Comparison of ENCODE assay signal across 10 mouse cellular contexts in the genomic region with DNA sequence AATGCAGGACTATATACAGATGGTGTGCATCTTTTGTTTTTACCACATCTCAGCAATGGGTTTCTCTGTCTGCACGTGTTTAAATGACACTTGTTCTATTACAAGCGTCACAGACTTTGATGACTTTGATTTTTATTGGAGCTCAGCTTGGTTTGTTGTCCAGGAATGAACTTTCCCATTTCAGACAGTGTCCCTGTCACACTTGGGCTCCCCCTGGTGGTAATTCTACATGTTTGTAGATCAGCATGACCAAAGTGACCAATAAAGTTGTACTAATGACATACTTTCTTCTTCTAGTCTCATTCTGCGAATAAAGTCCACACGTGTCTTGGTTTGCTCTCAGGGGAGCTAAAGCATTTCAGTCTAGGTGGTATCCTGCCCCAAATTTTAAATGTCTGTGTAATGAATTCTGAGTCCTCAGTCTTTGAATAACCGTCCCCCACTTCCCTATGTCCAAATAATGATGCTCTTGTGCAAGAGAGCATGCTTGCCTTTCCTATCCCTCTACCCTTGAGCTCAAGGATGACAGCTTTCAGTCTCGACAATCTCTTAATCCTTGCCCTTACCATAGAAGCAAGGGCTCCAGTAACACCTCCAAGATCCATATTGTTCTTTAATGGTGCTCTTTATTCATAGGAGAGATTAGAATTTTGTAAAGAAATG. TPM values are rescaled to one million over a fixed set of nuclear protein-coding genes. Genes with fewer than 3 reads are reported as not detected.
DNase-seq lines count a peak whose midpoint lies in the region; ATAC-seq and TF ChIP-seq lines count a peak whose summit lies in the region.
"Had no signal": no experiment of that assay in that cellular context is flagged by ENCODE, and none has a peak within 500 bp of the region (broad histone marks: within the 10 kb centered on the region; RNA-seq: fewer than 3 reads in every experiment).

No protein-coding gene starts in this region.

- no peaks in the 10 kb centered on the region for H3K9me3 ChIP-seq in forebrain, embryonic 13.5 days (replicated peaks)
- no peaks in the 10 kb centered on the region; the same call in 1 of the 2 replicates for H3K9me3 ChIP-seq in forebrain, embryonic 11.5 days (ENCODE audit: control insufficient read depth, low read length)
- no peaks in the 10 kb centered on the region for H3K9me3 ChIP-seq in midbrain, embryonic 11.5 days (ENCODE audit: control insufficient read depth, low read length)
- no peaks in the 10 kb centered on the region for H3K9me3 ChIP-seq in midbrain, embryonic 16.5 days (replicated peaks; ENCODE audit: control insufficient read depth, low read length, poor library complexity, severe bottlenecking)
- H3K9me3 ChIP-seq in liver, postnatal 0 days (ENCODE audit: low read length), result no peaks in the 10 kb centered on the region
- no peaks in the 10 kb centered on the region for H3K9me3 ChIP-seq in stomach, postnatal 0 days (ENCODE audit: control insufficient read depth, low read length)

- TF ChIP-seq POLR2A in brain, embryonic 14.5 days (IDR thresholded peaks at IDR 0.05; ENCODE audit: borderline replicate concordance, extremely low read depth, insufficient read depth, insufficient read length, poor library complexity, severe bottlenecking), result no peak

- H3K9ac ChIP-seq in forebrain, embryonic 13.5 days, result no peak overlapping the region
- H3K9ac ChIP-seq in forebrain, embryonic 11.5 days (ENCODE audit: low read length), result no peak overlapping the region
- H3K9ac ChIP-seq in midbrain, embryonic 11.5 days (ENCODE audit: low read length), result no peak overlapping the region
- no peak overlapping the region for H3K9ac ChIP-seq in midbrain, embryonic 16.5 days (ENCODE audit: low read depth, low read length)
- no peak overlapping the region for H3K9ac ChIP-seq in liver, postnatal 0 days (replicated peaks)
- no peak overlapping the region for H3K9ac ChIP-seq in stomach, postnatal 0 days (ENCODE audit: low read length)

- H3K27me3 ChIP-seq in forebrain, embryonic 13.5 days, result no peaks in the 10 kb centered on the region
- H3K27me3 ChIP-seq in forebrain, embryonic 11.5 days (ENCODE audit: control insufficient read depth, insufficient read depth, low read length), result no peaks in the 10 kb centered on the region
- no peaks in the 10 kb centered on the region for H3K27me3 ChIP-seq in midbrain, embryonic 11.5 days (ENCODE audit: control insufficient read depth, insufficient read depth, low read length)
- no peaks in the 10 kb centered on the region for H3K27me3 ChIP-seq in midbrain, embryonic 16.5 days (ENCODE audit: control insufficient read depth, insufficient read depth, low read depth, low read length)
- no peaks in the 10 kb centered on the region for H3K27me3 ChIP-seq in liver, postnatal 0 days (ENCODE audit: insufficient read depth, low read length)
- no peaks in the 10 kb centered on the region for H3K27me3 ChIP-seq in stomach, postnatal 0 days (ENCODE audit: control insufficient read depth, insufficient read depth, low read length)

- DNase-seq in forebrain, embryonic 11.5 days (ENCODE audit: low spot score), result no peak
- DNase-seq in midbrain, embryonic 11.5 days (ENCODE audit: low spot score, missing footprints), result peak; percentile 90
- DNase-seq in brain, embryonic 14.5 days (ENCODE audit: low read depth), result peak; percentile 77
- peak; percentile 57 for DNase-seq in liver, postnatal 0 days
- peak; percentile 57 for DNase-seq in stomach, postnatal 0 days (ENCODE audit: low spot score)

- H3K4me3 ChIP-seq in forebrain, embryonic 13.5 days, result no peak overlapping the region
- H3K4me3 ChIP-seq in forebrain, embryonic 11.5 days (ENCODE audit: low read depth, low read length), result no peak overlapping the region
- no peak overlapping the region for H3K4me3 ChIP-seq in midbrain, embryonic 11.5 days (ENCODE audit: low read depth, low read length)
- H3K4me3 ChIP-seq in midbrain, embryonic 16.5 days (ENCODE audit: low read depth, low read length), result no peak overlapping the region
- no peak overlapping the region for H3K4me3 ChIP-seq in liver, postnatal 0 days (ENCODE audit: low read depth, low read length)
- no peak overlapping the region for H3K4me3 ChIP-seq in stomach, postnatal 0 days (ENCODE audit: low read depth, low read length)

- ATAC-seq in forebrain, embryonic 13.5 days, result peak; percentile 43; the same call in 1 of the 2 replicates
- no peak; the same call in 1 of the 2 replicates for ATAC-seq in forebrain, embryonic 11.5 days (replicated peaks; ENCODE audit: low FRiP score)
- ATAC-seq in midbrain, embryonic 11.5 days (ENCODE audit: low FRiP score), result 0 out of 2 replicates have a peak, but pooled peaks have one; percentile 57
- no peak; the same call in 1 of the 2 replicates for ATAC-seq in midbrain, embryonic 16.5 days
- peak; percentile 81 for ATAC-seq in granulocyte monocyte progenitor cell, adult 5-6 weeks (replicated peaks; ENCODE audit: poor library complexity, severe bottlenecking)
- ATAC-seq in liver, postnatal 0 days, result peak; percentile 38; the same call in 1 of the 2 replicates
- no peak for ATAC-seq in stomach, postnatal 0 days (ENCODE audit: low FRiP score, low TSS enrichment)

- no peak overlapping the region for H3K4me2 ChIP-seq in forebrain, embryonic 13.5 days
- H3K4me2 ChIP-seq in forebrain, embryonic 11.5 days (ENCODE audit: low read depth, low read length, severe bottlenecking), result no peak overlapping the region
- H3K4me2 ChIP-seq in midbrain, embryonic 11.5 days, result no peak overlapping the region
- H3K4me2 ChIP-seq in midbrain, embryonic 16.5 days (ENCODE audit: low read length), result no peak overlapping the region
- no peak overlapping the region for H3K4me2 ChIP-seq in liver, postnatal 0 days (ENCODE audit: low read depth, low read length)
- H3K4me2 ChIP-seq in stomach, postnatal 0 days (replicated peaks; ENCODE audit: low read depth), result no peak overlapping the region

- H3K36me3 ChIP-seq in forebrain, embryonic 13.5 days (ENCODE audit: poor library complexity, severe bottlenecking), result no peaks in the 10 kb centered on the region
- H3K36me3 ChIP-seq in forebrain, embryonic 11.5 days (ENCODE audit: control insufficient read depth, insufficient read depth, low read length), result no peaks in the 10 kb centered on the region
- H3K36me3 ChIP-seq in midbrain, embryonic 11.5 days (ENCODE audit: control insufficient read depth, insufficient read depth, low read length), result no peaks in the 10 kb centered on the region
- H3K36me3 ChIP-seq in midbrain, embryonic 16.5 days (ENCODE audit: control insufficient read depth, insufficient read depth, low read length), result no peaks in the 10 kb centered on the region
- no peaks in the 10 kb centered on the region for H3K36me3 ChIP-seq in liver, postnatal 0 days (replicated peaks; ENCODE audit: insufficient read depth, low read length)
- no peaks in the 10 kb centered on the region for H3K36me3 ChIP-seq in stomach, postnatal 0 days (ENCODE audit: control insufficient read depth, insufficient read depth, low read length)

- TF ChIP-seq EP300 in liver, postnatal 0 days (IDR thresholded peaks at IDR 0.05; ENCODE audit: low read depth), result no peak
- no peak for TF ChIP-seq EP300 in stomach, postnatal 0 days (optimal IDR thresholded peaks at IDR 0.05)

- H3K27ac ChIP-seq in forebrain, embryonic 13.5 days, result no peak overlapping the region
- no peak overlapping the region for H3K27ac ChIP-seq in forebrain, embryonic 11.5 days (ENCODE audit: low read depth, low read length)
- H3K27ac ChIP-seq in midbrain, embryonic 11.5 days (ENCODE audit: low read depth, low read length), result no peak overlapping the region
- H3K27ac ChIP-seq in midbrain, embryonic 16.5 days (ENCODE audit: low read length), result no peak overlapping the region
- H3K27ac ChIP-seq in liver, postnatal 0 days (ENCODE audit: low read depth), result no peak overlapping the region
- H3K27ac ChIP-seq in stomach, postnatal 0 days (replicated peaks), result no peak overlapping the region

- H3K4me1 ChIP-seq in forebrain, embryonic 13.5 days, result no peaks in the 10 kb centered on the region
- H3K4me1 ChIP-seq in forebrain, embryonic 11.5 days (replicated peaks; ENCODE audit: control insufficient read depth, insufficient read depth, low read length), result no peaks in the 10 kb centered on the region
- H3K4me1 ChIP-seq in midbrain, embryonic 11.5 days (ENCODE audit: control insufficient read depth, insufficient read depth, low read length), result no peaks in the 10 kb centered on the region
- no peaks in the 10 kb centered on the region for H3K4me1 ChIP-seq in midbrain, embryonic 16.5 days (ENCODE audit: control insufficient read depth, insufficient read depth, low read length)
- no peaks in the 10 kb centered on the region for H3K4me1 ChIP-seq in liver, postnatal 0 days (ENCODE audit: insufficient read depth)
- H3K4me1 ChIP-seq in stomach, postnatal 0 days (replicated peaks; ENCODE audit: control insufficient read depth, insufficient read depth), result no peaks in the 10 kb centered on the region

- TF ChIP-seq CTCF in brain, embryonic 14.5 days (IDR thresholded peaks at IDR 0.05; ENCODE audit: borderline replicate concordance, extremely low read depth, insufficient read depth, insufficient read length), result peak; percentile 64; the same call in 1 of the 2 replicates
- TF ChIP-seq CTCF in liver, postnatal 0 days (IDR thresholded peaks at IDR 0.05; ENCODE audit: low read depth), result peak; percentile 81
- TF ChIP-seq CTCF in stomach, postnatal 0 days (IDR thresholded peaks at IDR 0.05; ENCODE audit: low read depth), result peak; percentile 85

- 52% methylated on average over 6 of the region's 6 CpGs for WGBS in forebrain, embryonic 13.5 days
- 52% methylated on average over 6 of the region's 6 CpGs for WGBS in forebrain, embryonic 11.5 days
- WGBS in midbrain, embryonic 11.5 days, result 53% methylated on average over 6 of the region's 6 CpGs
- 48% methylated on average over 6 of the region's 6 CpGs for WGBS in midbrain, embryonic 16.5 days
- 35% methylated on average over 6 of the region's 6 CpGs for WGBS in liver, postnatal 0 days (ENCODE audit: insufficient replicate concordance)
- WGBS in stomach, postnatal 0 days, result 49% methylated on average over 6 of the region's 6 CpGs

RNA-seq across cellular contexts. Expression of a gene that starts 1.9 kb away (rescaled TPM):
- not detected in 2 replicates for polyA plus RNA-seq in forebrain, embryonic 13.5 days (2015; fragmentation: Nextera tagmentation; extraction: Ambion mirVana)
- not detected in 2 replicates for polyA plus RNA-seq in forebrain, embryonic 11.5 days (2014; fragmentation: Nextera tagmentation; extraction: Ambion mirVana)
- polyA plus RNA-seq in midbrain, embryonic 11.5 days (2014; fragmentation: Nextera tagmentation; extraction: Ambion mirVana), result not detected in 2 replicates
- not detected in 2 replicates for polyA plus RNA-seq in midbrain, embryonic 16.5 days (2015; fragmentation: Nextera tagmentation; extraction: Ambion mirVana)
- not detected in 2 replicates for polyA plus RNA-seq in brain, embryonic 14.5 days (2012; rRNA removed)
- total RNA-seq in granulocyte monocyte progenitor cell, adult 5-6 weeks (2014; fragmentation: Nextera tagmentation), result not detected in 2 replicates
- total RNA-seq in granulocyte monocyte progenitor cell, adult 5-6 weeks (2017), result not detected in 2 replicates
- polyA plus RNA-seq in liver, postnatal 0 days (2015; fragmentation: Nextera tagmentation; extraction: Ambion mirVana), result not detected in 2 replicates
- polyA plus RNA-seq in stomach, postnatal 0 days (2015; fragmentation: Nextera tagmentation; extraction: Ambion mirVana), result not detected in 2 replicates
- total RNA-seq: hematopoietic stem cell, adult 5-6 weeks had no signal
- polyA plus RNA-seq: neural tube, embryonic 14.5 days had no signal

RNA-seq across cellular contexts. Expression of a gene that starts 9.5 kb away (rescaled TPM):
- not detected in 2 replicates for polyA plus RNA-seq in forebrain, embryonic 13.5 days (2015; fragmentation: Nextera tagmentation; extraction: Ambion mirVana)
- not detected in 2 replicates for polyA plus RNA-seq in forebrain, embryonic 11.5 days (2014; fragmentation: Nextera tagmentation; extraction: Ambion mirVana)
- not detected in 2 replicates for polyA plus RNA-seq in midbrain, embryonic 11.5 days (2014; fragmentation: Nextera tagmentation; extraction: Ambion mirVana)
- not detected in 2 replicates for polyA plus RNA-seq in midbrain, embryonic 16.5 days (2015; fragmentation: Nextera tagmentation; extraction: Ambion mirVana)
- polyA plus RNA-seq in brain, embryonic 14.5 days (2012; rRNA removed), result not detected in 2 replicates
- not detected in 2 replicates for total RNA-seq in granulocyte monocyte progenitor cell, adult 5-6 weeks (2014; fragmentation: Nextera tagmentation)
- total RNA-seq in granulocyte monocyte progenitor cell, adult 5-6 weeks (2017), result not detected in 2 replicates
- not detected in 2 replicates for polyA plus RNA-seq in liver, postnatal 0 days (2015; fragmentation: Nextera tagmentation; extraction: Ambion mirVana)
- polyA plus RNA-seq in stomach, postnatal 0 days (2015; fragmentation: Nextera tagmentation; extraction: Ambion mirVana), result not detected in 2 replicates
- total RNA-seq: hematopoietic stem cell, adult 5-6 weeks had no signal
- polyA plus RNA-seq: neural tube, embryonic 14.5 days had no signal

RNA-seq across cellular contexts. Expression of a gene that starts 19.2 kb away (rescaled TPM):
- polyA plus RNA-seq in forebrain, embryonic 13.5 days (2015; fragmentation: Nextera tagmentation; extraction: Ambion mirVana), result not detected in 2 replicates
- polyA plus RNA-seq in forebrain, embryonic 11.5 days (2014; fragmentation: Nextera tagmentation; extraction: Ambion mirVana), result not detected in 2 replicates
- not detected in 2 replicates for polyA plus RNA-seq in midbrain, embryonic 11.5 days (2014; fragmentation: Nextera tagmentation; extraction: Ambion mirVana)
- polyA plus RNA-seq in midbrain, embryonic 16.5 days (2015; fragmentation: Nextera tagmentation; extraction: Ambion mirVana), result not detected in 2 replicates
- not detected in 2 replicates for polyA plus RNA-seq in brain, embryonic 14.5 days (2012; rRNA removed)
- total RNA-seq in granulocyte monocyte progenitor cell, adult 5-6 weeks (2014; fragmentation: Nextera tagmentation), result not detected in 2 replicates
- total RNA-seq in granulocyte monocyte progenitor cell, adult 5-6 weeks (2017), result not detected in 2 replicates
- polyA plus RNA-seq in liver, postnatal 0 days (2015; fragmentation: Nextera tagmentation; extraction: Ambion mirVana), result not detected in 2 replicates
- polyA plus RNA-seq in stomach, postnatal 0 days (2015; fragmentation: Nextera tagmentation; extraction: Ambion mirVana), result not detected in 2 replicates
- total RNA-seq: hematopoietic stem cell, adult 5-6 weeks had no signal
- polyA plus RNA-seq: neural tube, embryonic 14.5 days had no signal

RNA-seq across cellular contexts. Expression of a gene that starts 34.9 kb away (rescaled TPM):
- not detected in 2 replicates for polyA plus RNA-seq in forebrain, embryonic 13.5 days (2015; fragmentation: Nextera tagmentation; extraction: Ambion mirVana)
- not detected in 2 replicates for polyA plus RNA-seq in forebrain, embryonic 11.5 days (2014; fragmentation: Nextera tagmentation; extraction: Ambion mirVana)
- not detected in 2 replicates for polyA plus RNA-seq in midbrain, embryonic 11.5 days (2014; fragmentation: Nextera tagmentation; extraction: Ambion mirVana)
- polyA plus RNA-seq in midbrain, embryonic 16.5 days (2015; fragmentation: Nextera tagmentation; extraction: Ambion mirVana), result not detected in 2 replicates
- polyA plus RNA-seq in brain, embryonic 14.5 days (2012; rRNA removed), result not detected in 2 replicates
- total RNA-seq in granulocyte monocyte progenitor cell, adult 5-6 weeks (2014; fragmentation: Nextera tagmentation), result not detected in 2 replicates
- not detected in 2 replicates for total RNA-seq in granulocyte monocyte progenitor cell, adult 5-6 weeks (2017)
- polyA plus RNA-seq in liver, postnatal 0 days (2015; fragmentation: Nextera tagmentation; extraction: Ambion mirVana), result not detected in 2 replicates
- not detected in 2 replicates for polyA plus RNA-seq in stomach, postnatal 0 days (2015; fragmentation: Nextera tagmentation; extraction: Ambion mirVana)
- total RNA-seq: hematopoietic stem cell, adult 5-6 weeks had no signal
- polyA plus RNA-seq: neural tube, embryonic 14.5 days had no signal

RNA-seq across cellular contexts. Expression of a gene that starts 37.9 kb away (rescaled TPM):
- polyA plus RNA-seq in forebrain, embryonic 13.5 days (2015; fragmentation: Nextera tagmentation; extraction: Ambion mirVana), result 179 TPM in 2 replicates
- 78.5 and 87.3 TPM in 2 replicates for polyA plus RNA-seq in forebrain, embryonic 11.5 days (2014; fragmentation: Nextera tagmentation; extraction: Ambion mirVana)
- polyA plus RNA-seq in midbrain, embryonic 11.5 days (2014; fragmentation: Nextera tagmentation; extraction: Ambion mirVana), result 98.6 and 99.6 TPM in 2 replicates
- 363 and 388 TPM in 2 replicates for polyA plus RNA-seq in midbrain, embryonic 16.5 days (2015; fragmentation: Nextera tagmentation; extraction: Ambion mirVana)
- 207 and 232 TPM in 2 replicates for polyA plus RNA-seq in brain, embryonic 14.5 days (2012; rRNA removed)
- 47.3 and 48.3 TPM in 2 replicates for total RNA-seq in granulocyte monocyte progenitor cell, adult 5-6 weeks (2014; fragmentation: Nextera tagmentation)
- total RNA-seq in granulocyte monocyte progenitor cell, adult 5-6 weeks (2017), result 60.2 and 67.6 TPM in 2 replicates
- polyA plus RNA-seq in liver, postnatal 0 days (2015; fragmentation: Nextera tagmentation; extraction: Ambion mirVana), result 33.7 and 35.7 TPM in 2 replicates
- polyA plus RNA-seq in stomach, postnatal 0 days (2015; fragmentation: Nextera tagmentation; extraction: Ambion mirVana), result 73.3 and 82.1 TPM in 2 replicates

Comparison
In these comparisons a context has a peak if more than half of its experiments do, and no peak if none do; other contexts are left out.
1. ATAC-seq: peak in forebrain, embryonic 13.5 days (single experiment), midbrain, embryonic 11.5 days (single experiment), granulocyte monocyte progenitor cell, adult 5-6 weeks (single experiment) and liver, postnatal 0 days (single experiment); none in forebrain, embryonic 11.5 days (single experiment), midbrain, embryonic 16.5 days (single experiment) and stomach, postnatal 0 days (single experiment).
2. Peak in every context shown above with its lines, with median percentiles within 50 percentile points of each other: CTCF ChIP-seq.